Mouse (Mus musculus) T-helper 17 cell (primary cell): ENCODE measurements at regions not wholly inside any gene's neighbourhood (a gene's known extent, or its start where the extent isn't known, plus 50 kb on each side); places are given as distances from the start of the nearest gene placed in this dataset.

Experiments used
- in situ Hi-C, 2 experiments: fragments of 300-600 bp; cut with MboI, MseI; formaldehyde crosslinking; loops; 1 replicate in 1 of 2; 2 replicates in 1 of 2; pipeline ENCODE4 v1.15.1; 2025; ENCODE audit warnings: high pct_unique_total_duplicates in 2 of 2

DNA sequence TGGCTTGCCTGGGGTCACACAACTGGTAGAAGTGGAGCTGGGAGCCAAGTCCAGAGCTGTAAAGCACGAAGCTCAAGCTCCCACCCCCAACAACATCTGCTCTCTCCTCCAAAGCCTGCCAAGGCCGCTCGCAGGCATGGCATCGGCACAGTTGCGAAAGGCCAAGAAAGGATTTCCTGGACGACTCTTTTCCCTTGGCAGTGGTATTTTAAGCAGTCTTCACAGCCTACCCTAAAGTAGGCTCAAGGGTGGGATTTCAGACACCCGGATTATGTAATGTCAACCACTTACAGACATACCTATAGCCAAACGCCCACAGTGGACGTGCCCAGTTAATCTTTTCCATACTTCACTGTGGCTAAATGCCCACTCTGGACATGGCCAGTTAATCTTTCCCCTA, 162.6 kb downstream of the Inhbb start:
- in situ Hi-C loops, result no loop called here

DNA sequence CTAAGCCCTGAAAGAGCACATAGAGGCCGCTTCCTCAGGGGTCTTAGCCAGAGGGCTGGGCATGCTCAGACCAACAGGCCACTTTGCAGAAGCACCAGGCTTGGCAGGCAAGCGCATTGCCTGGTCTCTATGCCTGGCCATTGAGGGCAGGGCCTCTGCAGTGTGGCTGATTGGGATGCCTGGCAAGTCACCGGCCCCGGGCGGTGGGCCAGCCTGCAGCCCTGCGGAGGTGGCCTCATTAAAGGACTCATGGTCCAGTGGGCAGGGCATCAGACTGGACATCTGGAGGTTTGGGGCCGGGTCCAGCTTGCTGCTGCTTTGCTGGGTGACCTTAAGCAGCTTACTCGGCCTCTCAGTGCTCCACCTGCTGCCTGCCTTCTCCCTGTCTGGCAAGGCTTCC, 165.3 kb downstream of the Inhbb start:
- in situ Hi-C loops, result no loop called here

DNA sequence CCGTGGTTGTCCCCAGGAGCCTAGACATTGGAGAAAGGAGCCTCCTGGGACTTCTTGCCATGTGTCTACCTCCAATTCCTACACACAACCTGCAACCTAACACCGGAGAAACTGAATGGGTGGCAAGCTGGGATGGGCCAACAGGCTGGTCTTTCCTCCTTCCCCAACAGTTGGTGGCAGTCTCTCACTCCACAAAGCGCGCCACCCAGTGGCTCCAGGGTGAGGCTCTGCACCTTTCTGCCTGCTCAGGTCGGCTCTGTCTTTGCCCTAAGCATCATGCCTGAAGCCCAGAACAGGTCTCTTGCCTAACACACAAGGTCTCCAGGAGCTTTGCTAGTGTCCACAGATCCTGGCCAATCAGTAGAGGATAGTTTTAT, 166.0 kb downstream of the Inhbb start:
- in situ Hi-C loops, result no loop called here

DNA sequence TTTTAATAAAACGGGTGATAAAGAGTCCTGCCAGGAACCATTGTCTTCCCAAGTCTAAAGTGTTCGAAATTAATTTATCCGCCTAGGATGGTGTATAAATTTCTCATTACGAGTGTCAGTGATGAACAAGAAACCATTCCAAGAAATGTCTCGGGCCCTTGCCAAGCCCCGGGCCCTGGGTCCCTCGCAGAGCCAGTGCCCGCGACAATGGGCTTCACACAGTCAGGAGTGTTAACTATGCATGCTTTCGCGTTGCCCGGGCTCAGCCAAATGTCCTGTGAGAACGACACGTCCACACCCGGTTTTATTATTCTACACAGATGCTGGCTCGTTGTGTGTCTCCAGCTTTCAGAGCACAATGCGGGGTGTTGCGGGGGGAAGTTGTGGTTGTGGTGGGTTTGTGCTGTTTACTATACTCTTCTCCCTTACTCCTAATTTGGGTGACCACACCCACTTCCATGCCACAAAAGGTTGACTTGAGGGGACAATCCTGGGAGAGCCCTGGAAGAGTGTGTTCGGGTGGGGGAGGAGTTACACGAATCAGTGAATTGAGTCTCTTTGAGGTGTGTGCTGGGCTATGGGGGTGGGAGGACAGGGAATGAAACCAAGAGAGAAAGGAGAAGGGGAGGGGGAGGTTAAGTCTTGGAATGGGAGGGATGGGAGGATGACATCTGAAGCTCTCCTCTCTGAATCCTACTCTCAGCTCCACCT, 166.5 kb downstream of the Inhbb start:
- in situ Hi-C loops, result no loop called here

DNA sequence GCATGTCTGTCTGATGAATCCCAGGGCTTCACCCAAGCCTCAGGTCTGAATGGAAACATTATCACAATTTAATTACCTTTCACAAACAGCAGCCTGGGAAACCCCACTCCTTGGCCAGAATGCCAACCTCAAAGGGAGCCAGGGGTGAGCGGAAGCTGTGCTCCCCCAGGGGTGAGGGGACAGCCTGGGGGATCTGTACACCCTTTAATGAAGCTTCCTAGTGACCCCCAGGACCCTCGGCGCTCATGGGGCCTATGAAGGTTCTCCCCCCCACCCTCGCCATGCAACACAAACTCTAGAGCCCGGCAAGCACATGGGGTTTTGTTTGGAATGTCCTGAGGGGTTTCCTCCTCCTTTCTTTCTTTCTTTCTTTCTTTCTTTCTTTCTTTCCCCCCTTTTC, 167.1 kb downstream of the Inhbb start:
- in situ Hi-C loops, result no loop called here

DNA sequence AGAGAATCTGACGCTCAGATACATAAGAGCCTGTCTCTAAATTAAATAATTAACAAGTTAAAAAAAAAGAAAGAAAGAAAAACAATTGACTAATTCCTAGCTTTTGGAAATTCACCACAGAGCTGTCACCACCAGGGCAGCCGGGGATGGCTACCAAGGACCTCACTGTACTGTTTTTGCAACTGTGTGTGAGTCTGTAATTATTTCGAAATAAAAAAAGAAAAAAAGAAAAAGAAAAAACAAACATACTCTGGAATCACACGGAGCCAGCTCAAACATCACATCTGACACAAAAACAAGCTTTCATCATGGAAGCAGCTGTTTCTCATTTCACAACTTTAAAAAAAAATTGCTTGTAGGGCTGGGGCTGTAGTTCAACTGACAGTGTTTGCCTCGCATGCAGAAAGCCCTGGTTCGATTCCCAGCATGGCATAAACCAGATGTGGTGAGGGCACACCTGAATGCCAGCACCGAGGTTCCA, 168.6 kb downstream of the Inhbb start:
- in situ Hi-C loops, result no loop called here

DNA sequence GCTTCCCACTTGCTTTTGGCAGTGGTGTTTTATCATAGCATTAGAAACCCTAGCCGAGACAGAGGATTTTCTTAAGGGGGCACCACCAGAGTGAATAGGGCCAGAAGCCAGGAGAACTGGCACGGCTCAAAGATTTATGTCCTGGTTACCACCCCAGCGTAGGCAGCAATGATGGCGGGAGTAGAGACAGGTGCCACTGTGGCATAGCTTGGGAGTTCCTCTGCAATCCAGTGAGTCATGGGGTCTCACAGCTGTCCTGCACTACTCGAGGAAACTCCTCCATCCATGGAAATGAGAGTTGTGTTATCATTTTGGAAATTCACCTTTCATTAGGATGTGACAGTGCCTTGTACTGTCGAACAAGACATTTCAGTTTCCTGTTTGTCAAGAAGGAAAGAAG, 169.6 kb downstream of the Inhbb start:
- in situ Hi-C loops, result no loop called here

DNA sequence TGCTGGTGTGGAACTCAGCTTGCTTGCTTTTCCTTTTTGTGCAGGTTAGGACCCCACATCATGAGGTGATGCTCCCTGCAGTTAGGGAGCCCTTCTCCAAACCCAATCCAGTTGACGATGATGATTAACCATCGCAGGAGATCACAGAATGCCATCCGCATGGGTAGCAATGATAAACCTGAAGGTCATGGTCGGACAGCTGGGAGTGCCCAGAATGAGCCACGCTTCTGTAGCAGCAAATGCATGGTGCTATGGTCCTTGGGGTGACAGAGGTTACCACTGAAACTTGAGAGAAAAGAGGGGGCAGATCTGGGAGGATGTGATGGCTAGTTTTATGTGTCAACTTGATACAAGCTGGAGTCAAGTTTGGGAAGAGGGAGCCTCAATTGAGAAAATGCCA, 170.3 kb downstream of the Inhbb start:
- in situ Hi-C loops, result no loop called here

DNA sequence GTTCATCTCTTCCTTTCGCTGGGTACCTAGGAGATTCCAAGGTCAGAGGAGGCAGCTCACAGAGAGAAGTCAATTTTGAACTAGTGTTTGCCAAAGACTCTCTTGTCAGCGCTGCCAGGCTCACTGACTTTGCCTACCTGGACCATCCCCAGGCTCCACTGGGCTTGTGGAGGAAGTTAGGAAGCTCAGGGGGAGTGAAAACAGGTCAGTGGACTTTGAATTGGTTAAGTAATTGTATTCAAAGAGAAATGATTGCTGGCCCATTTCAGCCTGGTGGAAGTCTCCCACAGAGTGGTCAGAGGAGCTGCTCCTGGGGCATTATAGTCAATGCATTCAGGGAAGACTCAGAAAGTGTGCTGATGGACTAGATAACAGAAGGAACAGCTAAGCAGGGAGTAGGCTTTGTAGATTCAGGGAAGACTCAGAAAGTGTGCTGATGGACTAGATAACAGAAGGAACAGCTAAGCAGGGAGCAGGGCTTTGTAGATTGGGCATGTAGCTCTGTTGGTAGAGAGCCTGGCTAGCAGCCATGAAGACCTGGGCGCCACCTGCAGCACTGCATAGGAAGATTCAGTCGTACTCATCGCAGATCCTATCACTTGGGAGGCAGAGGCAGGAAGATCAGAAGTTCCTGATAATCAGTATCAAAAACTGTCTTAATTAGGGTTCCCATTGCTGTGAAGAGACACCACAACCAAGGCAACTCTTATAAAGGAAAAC, 173.1 kb downstream of the Inhbb start:
- in situ Hi-C loops, result no loop called here

DNA sequence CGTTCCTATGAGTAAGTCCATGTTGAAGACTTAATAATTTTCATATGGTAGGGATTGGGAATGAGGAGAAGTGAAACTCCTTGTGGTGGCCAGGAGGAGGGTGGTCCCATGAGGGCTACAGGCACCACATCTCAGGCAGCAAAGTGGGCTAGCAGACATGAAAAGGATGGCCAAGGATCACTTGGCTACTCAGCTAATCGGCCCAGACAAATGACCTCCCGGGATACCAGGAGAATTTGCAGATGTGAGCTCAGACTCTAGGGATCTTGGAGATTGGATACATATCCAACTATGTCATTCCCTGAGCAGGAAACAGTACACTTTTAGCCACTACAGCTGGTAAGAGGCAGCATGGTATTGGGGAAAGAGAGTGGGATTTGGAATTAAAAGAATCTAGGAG, 174.9 kb downstream of the Inhbb start:
- in situ Hi-C loops, result no loop called here

DNA sequence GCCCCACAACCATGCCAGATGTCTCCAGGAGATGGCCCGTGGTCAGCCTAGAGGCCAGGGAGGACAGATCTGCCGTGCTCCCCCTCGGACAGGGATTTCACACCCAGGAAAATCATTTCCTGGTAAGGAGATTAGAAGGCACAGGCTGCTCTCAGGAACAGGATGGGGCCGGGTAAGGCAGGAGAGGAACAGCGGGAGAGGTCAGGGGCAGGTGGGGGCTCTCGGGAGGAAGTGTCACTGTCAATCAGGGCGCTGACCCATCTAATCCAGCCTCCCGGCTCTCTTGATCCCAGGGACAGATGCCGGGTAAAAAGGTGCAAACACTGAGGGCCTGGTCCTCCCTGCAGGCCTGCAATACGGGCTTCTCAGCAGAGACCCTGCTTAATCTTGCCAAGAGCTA, 183.6 kb downstream of the Inhbb start:
- in situ Hi-C loops, result no loop called here

DNA sequence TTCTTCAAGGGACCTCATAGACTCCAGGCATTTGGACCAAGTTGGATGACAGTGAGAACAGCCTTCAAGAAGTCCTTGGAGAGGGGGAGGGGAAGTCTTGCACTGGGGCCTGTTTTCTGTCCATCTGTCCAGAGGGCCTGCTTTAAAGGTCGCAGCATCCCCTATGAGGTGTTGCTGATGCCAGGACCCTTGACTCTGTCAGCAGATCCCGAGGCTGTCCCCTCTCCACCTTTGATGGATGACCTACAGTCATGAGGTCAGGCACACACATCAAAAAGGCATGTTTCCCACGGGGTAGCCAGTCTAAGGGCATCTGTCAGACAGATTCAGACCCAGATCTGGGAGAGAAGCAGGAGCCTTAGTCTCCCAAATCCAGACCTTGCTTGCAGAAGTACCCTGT, 183.4 kb upstream of the Gli2 start:
- in situ Hi-C loops, result no loop called here

DNA sequence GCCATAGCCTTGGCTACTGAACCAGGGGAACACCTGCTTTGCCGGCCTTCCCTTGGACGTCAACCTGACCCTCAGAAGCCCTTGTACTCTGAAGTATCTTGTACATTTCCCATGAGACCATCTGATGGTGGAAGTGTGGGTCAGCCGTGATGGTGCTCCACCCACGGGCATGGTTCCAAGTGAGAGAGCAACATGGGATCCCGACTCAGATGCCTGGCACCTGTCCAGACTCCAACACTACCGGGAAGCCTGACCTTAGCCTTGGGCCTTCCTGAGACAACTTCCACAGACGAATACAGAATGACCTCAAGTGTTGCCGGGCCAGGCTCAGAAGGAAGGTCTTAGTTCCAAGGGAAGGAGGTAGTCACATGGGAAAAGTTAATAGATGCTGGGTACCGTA, 181.0 kb upstream of the Gli2 start:
- in situ Hi-C loops, result no loop called here

DNA sequence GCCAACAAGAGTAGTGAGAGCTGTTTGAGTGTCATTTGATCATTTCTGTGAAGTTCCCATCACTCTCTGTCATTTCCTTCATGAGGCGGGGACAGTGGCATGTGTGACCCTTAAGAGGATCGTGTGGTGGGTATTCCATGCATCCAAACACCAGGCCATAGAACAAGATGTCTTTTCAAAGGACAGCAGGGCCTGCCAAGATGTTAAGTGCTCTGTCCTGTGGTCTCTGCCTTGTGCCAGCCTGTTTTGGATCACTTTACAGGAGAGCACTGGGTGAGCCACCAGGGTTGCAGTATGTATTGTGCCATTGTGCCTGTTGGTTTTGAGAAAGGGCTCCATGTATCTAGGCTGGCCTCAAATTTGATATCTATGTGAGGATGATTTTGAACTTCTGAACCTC, 173.6 kb upstream of the Gli2 start:
- in situ Hi-C loops, result loop anchor here in 1 of 2 experiments (10.0 kb wide), 1 partner anchor 562 kb away; no protein-coding TSS in a partner anchor

DNA sequence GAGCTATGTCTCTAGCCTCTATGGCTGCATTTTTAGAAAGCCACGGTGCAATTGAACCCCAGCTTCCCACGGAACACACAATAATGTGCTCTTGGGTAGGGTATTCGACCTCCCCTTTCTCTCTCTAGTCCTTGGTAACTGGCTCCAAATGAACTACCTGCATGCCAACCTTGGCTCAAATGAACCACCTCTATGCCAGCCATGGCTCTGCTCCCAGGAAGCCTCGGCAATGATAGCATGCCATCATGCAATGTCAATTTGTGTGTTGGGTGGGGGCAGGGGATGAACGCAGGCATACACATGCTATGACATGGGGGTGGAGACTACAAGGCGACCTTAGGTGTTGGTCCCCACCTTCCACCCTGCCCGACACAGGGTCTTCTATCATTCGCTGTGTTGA, 170.5 kb upstream of the Gli2 start:
- in situ Hi-C loops, result loop anchor here in 1 of 2 experiments (10.0 kb wide), 1 partner anchor 559 kb away; no protein-coding TSS in a partner anchor

DNA sequence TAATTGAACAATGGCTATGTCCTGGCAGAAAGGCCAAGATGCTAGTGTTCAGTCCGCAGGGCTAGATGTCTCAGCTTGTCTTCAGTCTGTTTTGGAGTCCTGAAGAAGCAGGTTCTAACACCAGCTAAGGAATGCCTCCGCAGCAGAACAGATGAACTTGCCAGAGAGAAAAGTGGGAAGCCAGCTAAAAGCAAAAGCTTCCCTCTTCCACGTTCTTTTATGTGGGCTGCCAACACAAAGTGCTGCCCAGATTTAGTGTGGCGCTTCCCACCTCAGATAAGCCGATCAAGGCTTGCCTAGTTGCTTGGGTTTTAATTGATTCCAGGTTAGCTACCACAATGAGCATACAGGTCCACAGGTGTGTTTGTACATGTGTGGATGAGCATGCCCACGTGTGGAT, 168.5 kb upstream of the Gli2 start:
- in situ Hi-C loops, result loop anchor here in 1 of 2 experiments (10.0 kb wide), 1 partner anchor 557 kb away; no protein-coding TSS in a partner anchor

DNA sequence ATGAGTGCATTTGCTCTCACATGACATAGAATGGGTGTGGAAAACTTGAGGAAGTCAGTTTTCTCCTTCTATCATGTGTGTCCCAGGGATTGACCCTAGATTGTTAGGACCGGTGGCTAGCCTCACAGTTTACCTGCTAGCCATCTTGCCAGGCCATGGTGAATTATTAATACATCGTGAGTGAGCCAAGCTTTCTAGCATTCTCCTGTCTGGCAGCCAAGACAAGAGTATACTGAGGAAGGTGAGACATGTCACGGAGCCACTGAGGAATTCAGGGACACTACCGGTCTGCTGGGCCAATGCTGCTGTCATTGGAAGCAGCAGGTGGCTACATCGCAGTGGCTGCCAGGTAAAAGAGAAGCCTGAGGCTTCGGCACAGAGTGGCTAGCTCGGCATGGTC, 167.6 kb upstream of the Gli2 start:
- in situ Hi-C loops, result loop anchor here in 1 of 2 experiments (10.0 kb wide), 1 partner anchor 556 kb away; no protein-coding TSS in a partner anchor

DNA sequence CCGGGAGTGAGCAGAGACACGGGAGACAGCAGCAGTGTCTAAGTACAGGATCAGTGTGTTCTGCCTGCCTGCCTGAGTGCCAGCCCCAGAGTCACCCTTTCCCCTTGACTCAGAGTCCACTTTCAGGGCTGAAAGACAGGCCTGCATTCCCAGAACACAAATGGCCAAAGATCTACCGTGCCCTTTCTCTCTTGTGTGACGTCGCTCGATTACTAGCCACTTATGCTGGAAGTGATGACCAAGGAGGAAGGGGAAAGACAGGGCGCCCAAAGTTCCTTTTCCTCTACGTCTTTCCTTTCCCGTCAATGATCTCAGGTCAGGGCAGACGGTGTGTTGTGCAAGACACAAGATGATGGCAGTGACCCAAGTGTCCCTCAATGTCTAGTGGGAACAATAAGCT, 166.4 kb upstream of the Gli2 start:
- in situ Hi-C loops, result loop anchor here in 1 of 2 experiments (10.0 kb wide), 1 partner anchor 555 kb away; no protein-coding TSS in a partner anchor

DNA sequence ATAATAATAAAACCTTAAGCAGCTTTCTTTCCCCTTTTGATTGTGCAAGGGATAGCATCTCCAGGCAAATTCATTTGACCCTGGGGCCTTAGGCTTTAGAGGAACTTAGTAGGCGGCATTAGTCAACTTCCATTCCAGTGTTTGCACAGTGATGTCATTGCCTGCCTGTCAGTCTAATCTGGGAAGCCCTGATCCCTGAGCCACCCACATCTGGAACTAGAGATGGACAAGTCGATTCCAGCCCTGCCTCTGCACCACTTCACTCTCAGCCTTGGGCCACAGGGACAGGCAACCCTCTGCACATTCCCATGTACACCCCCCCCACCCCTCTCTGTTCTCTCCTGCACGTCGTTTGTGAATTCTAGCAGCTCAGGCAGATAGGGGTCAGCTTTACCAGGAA, 164.0 kb upstream of the Gli2 start:
- in situ Hi-C loops, result no loop called here

DNA sequence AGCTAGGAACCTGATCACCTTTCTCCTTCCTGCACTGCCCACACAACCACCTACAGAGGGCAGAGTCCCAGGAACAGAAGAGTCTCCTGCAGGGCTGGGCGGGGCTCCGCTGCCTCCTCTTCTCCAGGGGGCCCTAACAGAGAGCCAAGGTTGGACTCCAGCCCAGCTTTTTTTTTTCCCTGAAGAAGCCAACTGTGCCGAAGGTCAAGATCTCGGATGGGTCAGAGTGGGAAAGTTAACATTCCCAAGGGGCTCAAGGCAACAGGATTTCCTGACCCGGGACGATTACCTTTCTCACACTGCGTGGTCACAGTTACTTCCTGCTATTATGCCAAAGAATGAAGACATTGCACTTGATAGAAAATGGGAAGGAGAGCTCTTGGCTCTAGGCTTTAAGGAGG, 156.2 kb upstream of the Gli2 start:
- in situ Hi-C loops, result no loop called here

DNA sequence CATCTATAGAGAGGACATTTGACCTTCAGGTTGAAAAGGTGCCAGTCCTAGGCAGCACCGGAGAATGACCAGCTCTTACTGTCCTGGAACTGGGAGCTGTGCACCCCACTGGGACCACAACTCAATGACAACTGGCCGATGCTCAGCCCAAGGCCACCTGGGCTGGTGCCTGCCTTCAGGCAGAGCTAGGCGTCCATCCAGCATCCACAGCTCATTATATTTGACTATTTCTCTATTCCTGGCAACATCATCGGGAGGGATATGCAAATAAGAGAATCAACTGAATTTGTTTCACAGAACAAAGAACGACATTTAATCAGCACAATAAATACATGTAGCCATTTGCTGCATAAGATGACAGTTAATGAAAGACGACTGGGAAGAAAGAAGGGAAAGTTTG, 149.0 kb upstream of the Gli2 start:
- in situ Hi-C loops, result no loop called here

DNA sequence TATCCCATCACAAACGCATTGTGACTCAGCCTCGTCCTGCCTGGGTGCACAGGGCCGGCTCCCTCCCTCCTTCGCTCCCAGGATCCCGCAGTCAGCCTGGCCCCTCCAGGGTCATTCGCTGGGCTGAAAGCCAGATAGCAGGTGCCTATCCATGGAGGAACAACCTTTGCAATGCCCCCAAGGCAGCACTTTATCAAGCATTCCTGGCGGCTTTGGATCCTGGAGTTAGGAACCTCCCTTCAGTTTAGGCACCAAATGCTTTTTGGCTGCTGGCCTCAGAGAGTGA, 143.9 kb upstream of the Gli2 start:
- in situ Hi-C loops, result no loop called here
